Mouse (Mus musculus) hindbrain, embryonic 16.5 days (tissue): ENCODE measurements at regions not wholly inside any gene's neighbourhood (a gene's known extent, or its start where the extent isn't known, plus 50 kb on each side); places are given as distances from the start of the nearest gene placed in this dataset.

Source experiments
- ATAC-seq: fragments of 200-750 bp; cut with Nextera tagmentation; 2 replicates; pipeline ENCODE4 v1.8.0; 2017; ENCODE audit warnings: moderate TSS enrichment, moderate library complexity
- H3K27ac ChIP-seq: fragments of 300-500 bp; sonication (generic); 2 replicates; pipeline ENCODE4 v1.5.1; 2014; ENCODE audit warnings: low read depth, mild to moderate bottlenecking, control low read depth, low read length, moderate library complexity
- H3K27me3 ChIP-seq: fragments of 300-500 bp; sonication (generic); replicated peaks from 2 replicates; pipeline ENCODE4 v1.6.1; 2014; ENCODE audit warnings: low read length; ENCODE audit not compliant: control insufficient read depth, insufficient read depth
- H3K36me3 ChIP-seq: fragments of 300-500 bp; sonication (generic); 2 replicates; pipeline ENCODE4 v1.6.1; 2014; ENCODE audit warnings: mild to moderate bottlenecking, low read length, moderate library complexity, mixed read lengths; ENCODE audit not compliant: control insufficient read depth, insufficient read depth
- H3K4me1 ChIP-seq: fragments of 300-500 bp; sonication (generic); 2 replicates; pipeline ENCODE4 v1.6.1; 2014; ENCODE audit warnings: low read depth, low read length; ENCODE audit not compliant: control insufficient read depth, insufficient read depth
- H3K4me2 ChIP-seq: fragments of 300-500 bp; sonication (generic); 2 replicates; pipeline ENCODE4 v1.6.1; 2014; ENCODE audit warnings: mild to moderate bottlenecking, low read length, control low read depth, moderate library complexity
- H3K4me3 ChIP-seq: fragments of 300-500 bp; sonication (generic); 2 replicates; pipeline ENCODE4 v1.5.1; 2014; ENCODE audit warnings: mild to moderate bottlenecking, low read length, control low read depth, moderate library complexity
- H3K9ac ChIP-seq: fragments of 300-500 bp; sonication (generic); 2 replicates; pipeline ENCODE4 v1.6.1; 2014; ENCODE audit warnings: low read depth, mild to moderate bottlenecking, control low read depth, low read length, moderate library complexity
- H3K9me3 ChIP-seq: fragments of 300-500 bp; sonication (generic); 2 replicates; pipeline ENCODE4 v1.6.1; 2014; ENCODE audit warnings: mild to moderate bottlenecking, low read length, moderate library complexity; ENCODE audit not compliant: control insufficient read depth
- WGBS: fragments of 180-500 bp; shearing (Covaris S2); extraction: QIAGEN DNeasy Blood & Tissue Kit; methylation state at CpG from one replicate; pipeline ENCODE4 v1.1.7; 2014; 5-methylcytosine and 5-hydroxymethylcytosine counted together

DNA sequence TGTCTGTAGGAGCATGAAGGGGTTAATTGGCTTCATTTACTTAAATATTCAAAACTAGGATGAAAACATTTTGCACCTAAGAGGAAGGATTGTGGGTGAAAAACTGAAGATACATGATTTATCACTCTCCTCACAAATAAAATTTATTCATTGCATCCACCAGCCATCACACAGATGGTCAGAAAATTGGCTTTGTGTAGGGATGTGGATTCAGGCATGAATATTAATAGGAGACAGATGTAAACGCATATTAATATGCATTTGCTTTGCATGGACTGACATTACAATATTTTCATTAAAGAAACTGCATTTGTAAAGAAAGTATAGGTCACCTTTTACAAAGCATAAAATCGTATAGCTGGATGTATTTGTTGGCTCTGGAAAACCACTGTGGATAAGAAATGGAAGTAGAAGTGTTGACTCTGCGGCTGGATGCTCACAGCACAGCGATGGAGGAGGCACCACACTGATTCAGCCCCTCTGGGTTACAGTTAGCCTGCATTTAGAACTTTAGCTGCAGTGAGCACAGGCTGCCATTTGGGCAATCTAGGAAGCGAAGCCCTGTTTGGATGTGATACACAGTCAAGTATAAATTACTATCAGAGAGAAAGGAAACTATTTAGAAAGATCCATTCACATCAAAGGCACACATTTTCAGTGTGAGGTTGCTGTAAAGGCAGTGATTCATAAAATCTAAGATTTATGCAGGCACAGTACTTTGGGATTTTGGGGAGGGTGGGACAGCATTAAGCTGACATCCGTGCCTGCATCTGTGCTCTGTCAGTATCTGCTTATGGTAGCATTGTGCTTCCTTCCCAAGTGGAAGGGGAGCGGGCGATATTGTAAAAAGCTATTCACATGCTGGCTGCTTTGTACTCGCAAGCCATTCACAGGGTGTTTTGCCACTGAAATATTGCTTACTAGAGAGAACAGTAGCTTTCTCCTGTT is 135.1 kb upstream of the Fam92a start:
- ATAC-seq: peak; percentile 85
- 38% methylated on average over 9 of the region's 9 CpGs for WGBS
- Histone ChIP-seq H3K27ac (peak overlapping the region; percentile 69), H3K4me2 (peak overlapping the region; percentile 41), H3K4me3 (no peak overlapping the region), H3K9me3 (no peaks in the 10 kb centered on the region), H3K36me3 (no peaks in the 10 kb centered on the region), H3K4me1 (peaks cover 13% of the 10 kb centered on the region), H3K9ac (peak overlapping the region; percentile 38; the same call in 1 of the 2 replicates), H3K27me3 (no peaks in the 10 kb centered on the region)

- Histone ChIP-seq H3K9me3 (peaks cover 3% of the 10 kb centered on the region; the same call in 1 of the 2 replicates), H3K27ac (no peak overlapping the region), H3K36me3 (no peaks in the 10 kb centered on the region), H3K4me1 (no peaks in the 10 kb centered on the region), H3K27me3 (no peaks in the 10 kb centered on the region), H3K4me2 (no peak overlapping the region), H3K4me3 (no peak overlapping the region), H3K9ac (no peak overlapping the region)
- WGBS: 43% methylated on average over 4 of the region's 4 CpGs
- no peak for ATAC-seq
Observed at GRCm38 (mm10) chr4:12287079-12287686, 115.4 kb upstream of the Fam92a start.

DNA sequence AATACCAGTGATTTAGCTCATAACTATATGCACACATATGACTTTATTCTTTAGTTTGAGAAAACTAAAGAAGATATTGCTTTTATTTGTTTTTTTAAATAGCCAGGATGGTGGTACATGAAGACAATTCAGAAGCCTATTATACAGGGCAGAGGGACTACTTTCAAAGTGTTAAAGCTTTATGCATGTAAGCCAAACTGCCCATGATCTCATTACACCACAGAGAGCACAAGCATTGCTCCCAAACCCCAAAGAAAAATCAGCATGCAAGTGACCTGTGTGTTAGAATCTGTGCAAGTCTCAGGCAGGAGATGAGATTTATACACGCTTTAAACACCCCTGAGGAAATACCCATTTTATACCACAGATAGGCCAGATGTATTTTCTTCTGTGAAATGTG is 114.6 kb upstream of the Fam92a start:
- Histone ChIP-seq H3K9ac (no peak overlapping the region), H3K4me2 (no peak overlapping the region), H3K4me1 (no peaks in the 10 kb centered on the region), H3K27ac (no peak overlapping the region), H3K27me3 (no peaks in the 10 kb centered on the region), H3K4me3 (no peak overlapping the region), H3K36me3 (no peaks in the 10 kb centered on the region), H3K9me3 (peaks cover 3% of the 10 kb centered on the region; the same call in 1 of the 2 replicates)
- ATAC-seq: no peak
- 56% methylated on average over 1 of the region's 1 CpGs for WGBS

GRCm38 (mm10) chr4:12285983-12286382 is 114.2 kb upstream of the Fam92a start:
- Histone ChIP-seq H3K4me2 (no peak overlapping the region), H3K27me3 (no peaks in the 10 kb centered on the region), H3K4me3 (no peak overlapping the region), H3K9ac (no peak overlapping the region), H3K9me3 (peaks cover 3% of the 10 kb centered on the region; the same call in 1 of the 2 replicates), H3K36me3 (no peaks in the 10 kb centered on the region), H3K4me1 (no peaks in the 10 kb centered on the region), H3K27ac (no peak overlapping the region)
- no peak for ATAC-seq

DNA sequence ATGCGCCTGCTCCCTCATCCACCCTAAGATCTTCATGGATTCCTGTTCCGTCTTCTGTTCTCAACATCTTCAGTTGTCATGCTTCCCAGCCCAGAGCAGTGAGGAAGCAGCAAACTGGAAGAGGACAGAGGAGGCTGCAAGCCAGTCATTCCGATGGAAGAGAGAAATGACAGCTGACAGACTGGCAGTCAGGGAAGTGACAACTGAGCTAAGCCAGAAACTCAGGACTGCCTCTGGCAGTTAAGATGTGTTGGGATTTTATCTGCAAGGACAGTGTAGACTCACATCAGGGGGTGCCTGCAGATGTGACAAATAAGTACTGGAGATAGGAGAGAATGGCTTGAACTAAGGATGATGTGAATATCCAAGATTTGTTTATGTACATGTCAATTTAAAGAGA is 106.1 kb upstream of the Fam92a start:
- ATAC-seq: no peak
- no peaks in the 10 kb centered on the region for H3K9me3 ChIP-seq
- no peak overlapping the region for H3K27ac ChIP-seq
- no peaks in the 10 kb centered on the region for H3K27me3 ChIP-seq
- H3K4me3 ChIP-seq: no peak overlapping the region
- no peak overlapping the region for H3K4me2 ChIP-seq
- WGBS: 78% methylated on average over 3 of the region's 3 CpGs
- H3K36me3 ChIP-seq: no peaks in the 10 kb centered on the region
- no peak overlapping the region for H3K9ac ChIP-seq
- H3K4me1 ChIP-seq: no peaks in the 10 kb centered on the region

GRCm38 (mm10) chr4:12273369-12273768 is 101.6 kb upstream of the Fam92a start:
- Histone ChIP-seq H3K9ac (no peak overlapping the region), H3K9me3 (no peaks in the 10 kb centered on the region), H3K27ac (no peak overlapping the region), H3K36me3 (no peaks in the 10 kb centered on the region), H3K4me2 (no peak overlapping the region), H3K4me1 (peaks cover 2% of the 10 kb centered on the region), H3K4me3 (no peak overlapping the region), H3K27me3 (no peaks in the 10 kb centered on the region)
- WGBS: 76% methylated on average over 6 of the region's 6 CpGs
- no peak for ATAC-seq

DNA sequence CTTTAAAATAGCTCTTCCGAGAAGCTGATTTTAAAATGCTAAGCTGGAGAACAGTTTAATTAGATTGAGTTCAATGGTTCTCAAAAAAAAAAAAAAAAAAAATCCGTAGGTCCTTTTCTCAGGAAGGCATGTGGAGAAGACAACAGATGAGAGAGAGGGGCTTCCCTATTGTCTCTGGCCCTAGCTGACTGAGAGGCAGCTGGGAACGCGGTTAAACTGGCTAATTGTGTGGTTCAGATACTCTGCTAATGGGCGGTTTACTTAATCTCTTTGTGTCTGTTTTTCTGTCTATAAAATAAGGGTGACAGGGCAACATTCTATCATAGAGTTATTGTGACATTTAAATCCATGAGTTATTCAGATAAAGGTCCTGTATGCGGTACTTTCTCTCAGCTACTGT is 101.1 kb upstream of the Fam92a start:
- Histone ChIP-seq H3K27me3 (no peaks in the 10 kb centered on the region), H3K36me3 (no peaks in the 10 kb centered on the region), H3K27ac (no peak overlapping the region), H3K4me1 (peaks cover 2% of the 10 kb centered on the region), H3K9me3 (no peaks in the 10 kb centered on the region), H3K4me3 (no peak overlapping the region), H3K4me2 (no peak overlapping the region), H3K9ac (no peak overlapping the region)
- no peak for ATAC-seq
- 40% methylated on average over 6 of the region's 6 CpGs for WGBS

DNA sequence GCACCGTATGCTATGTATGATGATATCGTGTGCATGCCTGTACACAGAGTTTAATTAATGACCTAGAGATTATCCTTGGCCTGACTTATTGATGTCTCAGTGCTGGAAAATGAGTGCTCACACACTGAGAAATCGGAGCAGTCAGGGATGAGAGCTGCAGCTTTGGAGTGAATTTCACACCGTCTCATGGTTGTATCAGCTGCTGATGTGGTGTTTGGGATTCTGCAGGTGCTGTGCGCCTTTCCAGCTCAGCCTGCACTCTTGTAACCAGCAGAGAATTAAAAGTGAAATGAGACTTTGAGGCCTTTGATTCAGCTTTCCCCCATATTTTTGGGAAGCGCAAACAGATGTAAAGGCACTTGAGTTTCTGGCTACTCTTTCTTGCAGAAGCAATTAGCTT is 100.6 kb upstream of the Fam92a start:
- ATAC-seq: no peak
- no peak overlapping the region for H3K4me3 ChIP-seq
- H3K4me1 ChIP-seq: peaks cover 2% of the 10 kb centered on the region
- no peaks in the 10 kb centered on the region for H3K27me3 ChIP-seq
- no peak overlapping the region; the same call in 1 of the 2 replicates for H3K9ac ChIP-seq
- WGBS: 51% methylated on average over 6 of the region's 6 CpGs
- no peak overlapping the region for H3K4me2 ChIP-seq
- H3K9me3 ChIP-seq: no peaks in the 10 kb centered on the region
- H3K27ac ChIP-seq: no peak overlapping the region
- H3K36me3 ChIP-seq: no peaks in the 10 kb centered on the region

GRCm38 (mm10) chr4:12263746-12264145 is 91.9 kb upstream of the Fam92a start:
- Histone ChIP-seq H3K4me2 (no peak overlapping the region; the same call in 1 of the 2 replicates), H3K36me3 (no peaks in the 10 kb centered on the region), H3K9ac (no peak overlapping the region), H3K27ac (no peak overlapping the region), H3K27me3 (no peaks in the 10 kb centered on the region), H3K4me1 (peaks cover 5% of the 10 kb centered on the region; the same call in 1 of the 2 replicates), H3K9me3 (no peaks in the 10 kb centered on the region), H3K4me3 (no peak overlapping the region)
- ATAC-seq: peak; percentile 41; the same call in 1 of the 2 replicates
